Mouse (Mus musculus) CH12.LX (cell line): ENCODE results near the gene Clec10a. TPM values are rescaled to one million over a fixed set of nuclear protein-coding genes. Genes with fewer than 3 reads are reported as not detected.
"Not testable (repeated sequence)": the region's sequence is repeated elsewhere in the genome, so short reads cannot be mapped to it uniquely, and the experiment has no call there.

ENCODE experiments used
- DNase-seq: peaks from one replicate; pipeline ENCODE4 v3.0.0-alpha.2; 2013; ENCODE audit errors: extremely low read depth
- H3K27ac ChIP-seq: 2 replicates; pipeline ENCODE4 v1.5.1; 2012; ENCODE audit warnings: low read depth, mild to moderate bottlenecking, control low read depth, moderate library complexity; ENCODE audit not compliant: insufficient read depth
- H3K27me3 ChIP-seq: replicated peaks from 2 replicates; pipeline ENCODE3; 2012; ENCODE audit warnings: inconsistent platforms
- H3K36me3 ChIP-seq, 2 experiments: replicated peaks in 1 of 2; 2 replicates each; pipeline versions ENCODE3 to v1.6.1; 2012; ENCODE audit warnings: inconsistent platforms in 1 of 2, low read length in 1 of 2, mild to moderate bottlenecking in 1 of 2, mixed read lengths in 1 of 2, moderate library complexity in 1 of 2; ENCODE audit not compliant: control insufficient read depth in 1 of 2, insufficient read depth in 1 of 2
- H3K4me1 ChIP-seq, 2 experiments: 2 replicates each; pipeline ENCODE4 v1.6.1; 2012; ENCODE audit warnings: inconsistent platforms in 1 of 2, moderate library complexity in 1 of 2; ENCODE audit not compliant: insufficient read depth in 2 of 2, control insufficient read depth in 1 of 2
- H3K4me2 ChIP-seq: 2 replicates; pipeline ENCODE4 v1.6.1; 2012; ENCODE audit warnings: low read depth, mild to moderate bottlenecking, control low read depth; ENCODE audit not compliant: poor library complexity, insufficient read depth, severe bottlenecking
- H3K4me3 ChIP-seq, 3 experiments: fragments of 150-350 bp in 1 of 3; sonication (generic) in 1 of 3; replicated peaks in 1 of 3; 2 replicates each; pipeline versions ENCODE3 to v1.5.1; 2011 to 2012; ENCODE audit warnings: low read depth in 2 of 3, low read length in 2 of 3, mild to moderate bottlenecking in 2 of 3, moderate library complexity in 2 of 3, control low read depth in 1 of 3, improper control_type of control experiment in 1 of 3, inconsistent platforms in 1 of 3, mixed read lengths in 1 of 3; ENCODE audit not compliant: poor library complexity in 1 of 3
- H3K79me2 ChIP-seq: replicated peaks from 2 replicates; pipeline ENCODE4 v1.6.1; 2012; ENCODE audit warnings: mild to moderate bottlenecking, moderate library complexity; ENCODE audit not compliant: control insufficient read depth, poor library complexity, insufficient read depth, severe bottlenecking; ENCODE audit errors: extremely low read depth
- H3K9ac ChIP-seq: 2 replicates; pipeline ENCODE4 v1.6.1; 2012; ENCODE audit warnings: low read depth, mild to moderate bottlenecking, control low read depth, moderate library complexity; ENCODE audit not compliant: insufficient read depth
- H3K9me3 ChIP-seq: replicated peaks from 2 replicates; pipeline ENCODE3; 2012; ENCODE audit warnings: low read length, inconsistent platforms, mixed read lengths
- CHD2 ChIP-seq: IDR thresholded peaks from 2 replicates; pipeline ENCODE4 v1.6.1; 2011; ENCODE audit warnings: low read length, improper control_type of control experiment
- CTCF ChIP-seq, 2 experiments: IDR thresholded peaks in 1 of 2; conservative IDR thresholded peaks in 1 of 2; 2 replicates each; pipeline ENCODE4 v1.5.1; 2011 to 2012; ENCODE audit warnings: low read depth in 2 of 2, low read length in 2 of 2, improper control_type of control experiment in 1 of 2, inconsistent platforms in 1 of 2, mild to moderate bottlenecking in 1 of 2, moderate library complexity in 1 of 2
- E2F4 ChIP-seq: IDR thresholded peaks from 2 replicates; pipeline ENCODE4 v1.6.1; 2011; ENCODE audit warnings: low read depth, low read length, improper control_type of control experiment; ENCODE audit not compliant: insufficient replicate concordance
- EP300 ChIP-seq: IDR thresholded peaks from 2 replicates; pipeline ENCODE4 v1.6.1; 2011; ENCODE audit warnings: low read length, improper control_type of control experiment
- ETS1 ChIP-seq: conservative IDR thresholded peaks from 2 replicates; pipeline ENCODE4 v1.6.1; 2012; ENCODE audit warnings: low read depth, mild to moderate bottlenecking, inconsistent platforms, low read length, improper control_type of control experiment, moderate library complexity
- GABPA ChIP-seq: IDR thresholded peaks from 2 replicates; pipeline ENCODE4 v1.6.1; 2012; ENCODE audit warnings: low read depth, low read length, improper control_type of control experiment, inconsistent platforms; ENCODE audit not compliant: insufficient replicate concordance
- HCFC1 ChIP-seq: IDR thresholded peaks from 2 replicates; pipeline ENCODE4 v1.6.1; 2012; ENCODE audit warnings: low read depth, mild to moderate bottlenecking, inconsistent platforms, low read length, improper control_type of control experiment
- IRF4 ChIP-seq: IDR thresholded peaks from 2 replicates; pipeline ENCODE4 v1.6.1; 2014; ENCODE audit warnings: low read depth, mild to moderate bottlenecking, inconsistent platforms, low read length, improper control_type of control experiment
- JUND ChIP-seq: conservative IDR thresholded peaks from 2 replicates; pipeline ENCODE4 v1.6.1; 2011; ENCODE audit warnings: low read depth, low read length, improper control_type of control experiment
- MAFK ChIP-seq: IDR thresholded peaks from 2 replicates; pipeline ENCODE4 v1.6.1; 2011; ENCODE audit warnings: low read length, improper control_type of control experiment; ENCODE audit not compliant: insufficient replicate concordance
- MAX ChIP-seq: IDR thresholded peaks from 2 replicates; pipeline ENCODE4 v1.6.1; 2011; ENCODE audit warnings: low read length, improper control_type of control experiment
- MAZ ChIP-seq: IDR thresholded peaks from 2 replicates; pipeline ENCODE4 v1.6.1; 2012; ENCODE audit warnings: low read depth, mild to moderate bottlenecking, inconsistent platforms, low read length, improper control_type of control experiment, moderate library complexity
- NELFE ChIP-seq: IDR thresholded peaks from 2 replicates; pipeline ENCODE4 v1.6.1; 2011; ENCODE audit warnings: low read depth, low read length, improper control_type of control experiment
- NRF1 ChIP-seq: IDR thresholded peaks from 2 replicates; pipeline ENCODE4 v1.6.1; 2014; ENCODE audit warnings: low read depth, mild to moderate bottlenecking, inconsistent platforms, low read length, improper control_type of control experiment, moderate library complexity
- POLR2A ChIP-seq: IDR thresholded peaks from 2 replicates; pipeline ENCODE4 v1.6.1; 2011; ENCODE audit warnings: low read depth, mild to moderate bottlenecking, improper control_type of control experiment, low read length
- POLR2AphosphoS2 ChIP-seq: IDR thresholded peaks from 2 replicates; pipeline ENCODE4 v1.6.1; 2011; ENCODE audit warnings: low read depth, low read length, improper control_type of control experiment
- RAD21 ChIP-seq: IDR thresholded peaks from 2 replicates; pipeline ENCODE4 v1.6.1; 2011; ENCODE audit warnings: low read depth, mild to moderate bottlenecking, low read length, improper control_type of control experiment, moderate library complexity
- SIN3A ChIP-seq: IDR thresholded peaks from 2 replicates; pipeline ENCODE4 v1.6.1; 2012; ENCODE audit warnings: low read length, improper control_type of control experiment, inconsistent platforms
- TCF12 ChIP-seq: IDR thresholded peaks from 2 replicates; pipeline ENCODE4 v1.6.1; 2014; ENCODE audit warnings: low read depth, mild to moderate bottlenecking, inconsistent platforms, low read length, improper control_type of control experiment
- ZC3H11A ChIP-seq: IDR thresholded peaks from 2 replicates; pipeline ENCODE4 v1.6.1; 2012; ENCODE audit warnings: low read depth, mild to moderate bottlenecking, inconsistent platforms, low read length, improper control_type of control experiment
- ZKSCAN1 ChIP-seq: IDR thresholded peaks from 2 replicates; pipeline ENCODE4 v1.6.1; 2012; ENCODE audit warnings: low read depth, inconsistent platforms, low read length, improper control_type of control experiment, borderline replicate concordance
- ZMIZ1 ChIP-seq: IDR thresholded peaks from 2 replicates; pipeline ENCODE4 v1.6.1; 2012; ENCODE audit warnings: low read depth, mild to moderate bottlenecking, inconsistent platforms, low read length, improper control_type of control experiment
- dilution Hi-C: fragments of 300-500 bp; cut with MboI; formaldehyde crosslinking; loops from 2 replicates; pipeline ENCODE4 v1.14.3; 2020; ENCODE audit warnings: low sequenced_read_pairs; ENCODE audit not compliant: extremely low pct_unique_long_range_greater_than_20kb, extremely low pct_ligation_motif_present
- in situ Hi-C: fragments of 300-500 bp; cut with MboI; formaldehyde crosslinking; loops from 3 replicates; pipeline ENCODE4 v1.14.3; 2019; ENCODE audit warnings: low sequenced_read_pairs, low pct_ligation_motif_present, low pct_unique_long_range_greater_than_20kb, mixed read lengths
- polyA plus RNA-seq: library from polyadenylated mRNA; unstranded; fragments of >175 nt; gene quantifications from 2 replicates; pipeline ENCODE4 v1.2.1, GENCODE M21; 2012; ENCODE audit warnings: low read depth; ENCODE audit not compliant: insufficient read length
- total RNA-seq, 2 experiments: library from RNA; depleted of rRNA; stranded (reverse); fragments of 300-350 nt in 1 of 2; fragments of >200 nt in 1 of 2; gene quantifications; 2 replicates each; pipeline ENCODE4 v1.2.3; 2012 to 2014

Clec10a gene
- total and polyA plus RNA-seq, 3 experiments, result not detected

DNA sequence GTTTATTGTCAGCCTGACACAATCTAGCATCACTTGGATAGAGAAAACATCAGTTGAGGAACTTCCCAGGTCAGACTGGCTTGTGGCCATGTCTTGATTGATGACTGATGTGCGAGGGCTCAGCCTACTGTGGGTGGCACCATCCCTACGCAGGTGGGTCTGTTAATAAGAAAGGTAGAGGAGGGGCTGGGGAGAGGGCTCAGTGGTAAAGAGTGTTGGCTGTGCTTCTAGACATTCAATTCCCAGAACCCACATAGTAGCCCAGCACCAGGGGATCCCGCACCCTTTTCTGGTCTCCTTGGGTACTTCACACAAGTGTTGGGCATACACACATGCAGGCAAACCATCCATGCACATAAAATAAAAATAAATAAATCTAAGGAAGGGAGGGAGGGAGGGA is 40.1 kb upstream of the Clec10a start:
- Histone ChIP-seq H3K4me1 (peaks cover 0 to 9% of the 10 kb centered on the region in 2 experiments; a peak in 2 of 4 replicates), H3K27ac (no peak overlapping the region), H3K27me3 (peaks cover 26% of the 10 kb centered on the region), H3K4me3 (no peak overlapping the region), H3K9me3 (peaks cover 29% of the 10 kb centered on the region), H3K36me3 (no peaks in the 10 kb centered on the region), H3K4me2 (no peak overlapping the region), H3K9ac (no peak overlapping the region), H3K79me2 (no peaks in the 10 kb centered on the region)
- no peak for TF ChIP-seq IRF4
- TF ChIP-seq MAX, result no peak
- no peak for TF ChIP-seq CHD2
- TF ChIP-seq EP300, result no peak
- in situ Hi-C loops (no loop called here), dilution Hi-C loops (no loop called here)
- no peak for DNase-seq

DNA sequence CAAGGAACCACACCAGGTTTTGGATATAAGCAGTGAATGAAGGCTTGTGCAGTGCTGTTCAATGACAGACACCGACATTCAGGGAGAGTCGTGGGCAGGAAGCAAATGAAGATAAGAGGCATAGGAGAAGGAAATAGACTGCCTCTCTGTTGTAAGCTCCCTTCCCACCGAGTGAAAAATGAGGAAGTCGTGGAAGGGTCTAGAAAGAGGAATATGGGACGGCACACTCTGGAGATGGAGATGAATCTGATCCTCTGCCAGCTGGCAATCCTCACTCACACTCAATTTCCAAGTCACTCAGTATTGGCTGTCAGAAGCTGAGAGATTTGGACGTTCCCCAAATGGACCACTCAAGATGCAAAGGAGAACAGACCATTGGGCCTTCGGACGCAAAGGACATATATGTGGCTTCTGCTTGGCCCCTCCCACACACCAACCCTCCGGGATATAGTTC is 26.0 kb upstream of the Clec10a start, which contains the start of gene Mgl2:
TSS of gene Mgl2 (plus strand) at position 404 of the 454 bp plus-strand sequence.
- H3K36me3 ChIP-seq, result no peaks in the 10 kb centered on the region
- TF ChIP-seq TCF12, result no peak
- TF ChIP-seq NELFE, result no peak
- no peak for TF ChIP-seq ZMIZ1
- no peak for TF ChIP-seq MAFK
- TF ChIP-seq MAX, result no peak
- TF ChIP-seq ZKSCAN1, result no peak
- no peak for TF ChIP-seq CTCF (conservative IDR thresholded peaks at IDR 0.05 in 1 of 2, IDR thresholded peaks at IDR 0.05 in 1 of 2; ENCODE audit: low read depth in 2 of 2, low read length in 2 of 2)
- TF ChIP-seq RAD21, result no peak
- no peak for TF ChIP-seq E2F4
- no peak for TF ChIP-seq JUND
- TF ChIP-seq GABPA, result no peak
- no peak for TF ChIP-seq SIN3A
- no peak for TF ChIP-seq MAZ
- TF ChIP-seq CHD2, result no peak
- no peak for TF ChIP-seq HCFC1
- no peak for TF ChIP-seq NRF1
- no peak for TF ChIP-seq POLR2A
- no peak for TF ChIP-seq ZC3H11A
- TF ChIP-seq POLR2AphosphoS2, result no peak
- no peak for TF ChIP-seq ETS1
- dilution Hi-C loops, result no loop called here
- H3K9me3 ChIP-seq, result no peaks in the 10 kb centered on the region
- peaks cover 3 to 4% of the 10 kb centered on the region in 2 experiments; a peak in 1 of 4 replicates for H3K4me1 ChIP-seq
- no peak for DNase-seq
- no peak within 1 kb of the TSS for H3K4me3 ChIP-seq
- H3K4me2 ChIP-seq, result no peak within 1 kb of the TSS
- H3K27me3 ChIP-seq, result peaks cover 71% of the 10 kb centered on the region
- H3K27ac ChIP-seq, result no peak within 1 kb of the TSS
- H3K79me2 ChIP-seq, result no peaks in the 10 kb centered on the region
- no peak within 1 kb of the TSS for H3K9ac ChIP-seq
- in situ Hi-C loops, result loop anchor here (5.0 kb wide), 1 partner anchor 38 kb away; the partner anchor contains the start of gene Asgr2

DNA sequence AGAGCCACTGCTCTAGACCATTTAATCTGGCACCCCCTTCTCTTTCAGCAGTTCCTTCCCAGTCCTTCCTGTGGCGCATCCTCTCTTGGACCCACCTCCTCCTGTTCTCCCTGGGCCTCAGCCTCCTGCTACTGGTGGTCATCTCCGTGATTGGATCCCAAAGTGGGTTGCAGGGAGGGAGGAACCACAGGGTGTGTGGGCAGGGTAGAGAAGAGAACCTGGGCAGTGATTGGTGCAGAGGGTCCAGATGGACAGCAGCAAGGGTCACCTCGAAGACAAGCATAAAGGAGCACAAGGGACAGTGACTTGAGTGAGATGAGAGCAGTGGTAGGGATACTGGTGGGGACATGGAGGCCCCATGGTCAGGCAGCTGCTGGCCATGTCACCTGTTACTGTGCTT is 21.0 kb upstream of the Clec10a start:
- H3K4me1 ChIP-seq, dilution Hi-C loops, H3K36me3 ChIP-seq: not testable (repeated sequence)

More for the DNA sequence above, 21.0 kb upstream of the Clec10a start:
- H3K4me3 ChIP-seq, H3K4me2 ChIP-seq, H3K79me2 ChIP-seq, H3K9ac ChIP-seq, H3K9me3 ChIP-seq, DNase-seq, H3K27ac ChIP-seq, in situ Hi-C loops: not testable (repeated sequence)
- H3K27me3 ChIP-seq, result peaks cover 43% of the 10 kb centered on the region
